Mouse (Mus musculus) brain, embryonic 14.5 days (tissue): Measurements from ENCODE around the gene B4galt4.

Source experiments
- CTCF ChIP-seq: fragments of 200-500 bp; IDR thresholded peaks from 2 replicates; pipeline ENCODE4 v1.5.1; 2012; ENCODE audit warnings: inconsistent platforms, mild to moderate bottlenecking, moderate library complexity, borderline replicate concordance; ENCODE audit not compliant: insufficient read depth, insufficient read length; ENCODE audit errors: extremely low read depth
- POLR2A ChIP-seq: fragments of 200-500 bp; IDR thresholded peaks from 2 replicates; pipeline ENCODE4 v1.6.1; 2012; ENCODE audit warnings: mild to moderate bottlenecking, inconsistent platforms, borderline replicate concordance; ENCODE audit not compliant: poor library complexity, insufficient read depth, insufficient read length, severe bottlenecking; ENCODE audit errors: extremely low read depth

- TF ChIP-seq CTCF (no peak), POLR2A (no peak)
These were observed 38.6 kb upstream of the B4galt4 start for GRCm38 (mm10) chr16:38703501-38703900.
